Comparison of ENCODE assay signal across 13 mouse cellular contexts in genomic region chr8:109467516-109467915, GRCm38 (mm10). TPM values are rescaled to one million over a fixed set of nuclear protein-coding genes. Genes with fewer than 3 reads are reported as not detected.
DNase-seq lines count a peak whose midpoint lies in the region; ATAC-seq lines count a peak whose summit lies in the region.
"Had no signal": no experiment of that assay in that cellular context is flagged by ENCODE, and none has a peak within 500 bp of the region (broad histone marks: within the 10 kb centered on the region; RNA-seq: fewer than 3 reads in every experiment).

No protein-coding gene starts in this region.

- 38% methylated on average over 5 of the region's 5 CpGs for WGBS in hindbrain, embryonic 11.5 days
- WGBS in hindbrain, embryonic 10.5 days = 46% methylated on average over 5 of the region's 5 CpGs
- WGBS in midbrain, embryonic 12.5 days = 39% methylated on average over 5 of the region's 5 CpGs
- WGBS in midbrain, embryonic 10.5 days = 48% methylated on average over 5 of the region's 5 CpGs
- 46% methylated on average over 5 of the region's 5 CpGs for WGBS in embryonic facial prominence, embryonic 10.5 days

- ATAC-seq in hindbrain, embryonic 11.5 days (ENCODE audit: low FRiP score) = no peak
- ATAC-seq in midbrain, embryonic 12.5 days (ENCODE audit: low FRiP score, low read depth) = no peak
- ATAC-seq in megakaryocyte, adult 5-6 weeks (ENCODE audit: poor library complexity, severe bottlenecking) = no peak

- no peaks in the 10 kb centered on the region for H3K9me3 ChIP-seq in hindbrain, embryonic 11.5 days (ENCODE audit: control insufficient read depth, low read length)
- H3K9me3 ChIP-seq in hindbrain, embryonic 10.5 days = no peaks in the 10 kb centered on the region
- no peaks in the 10 kb centered on the region for H3K9me3 ChIP-seq in midbrain, embryonic 12.5 days
- no peaks in the 10 kb centered on the region for H3K9me3 ChIP-seq in midbrain, embryonic 10.5 days (replicated peaks)
- no peaks in the 10 kb centered on the region for H3K9me3 ChIP-seq in embryonic facial prominence, embryonic 10.5 days
- H3K9me3 ChIP-seq: embryonic facial prominence, embryonic 13.5 days had no signal

- no peaks in the 10 kb centered on the region for H3K27me3 ChIP-seq in hindbrain, embryonic 11.5 days (ENCODE audit: control insufficient read depth, insufficient read depth, low read length)
- H3K27me3 ChIP-seq in hindbrain, embryonic 10.5 days (ENCODE audit: insufficient read depth, poor library complexity, severe bottlenecking) = peaks cover 4% of the 10 kb centered on the region; the same call in 1 of the 2 replicates
- 0 out of 2 replicates have a peak, but pooled peaks cover 3% of the 10 kb centered on the region for H3K27me3 ChIP-seq in midbrain, embryonic 12.5 days
- peaks cover 6% of the 10 kb centered on the region; the same call in 1 of the 2 replicates for H3K27me3 ChIP-seq in midbrain, embryonic 10.5 days (ENCODE audit: low read depth, poor library complexity, severe bottlenecking)
- H3K27me3 ChIP-seq in embryonic facial prominence, embryonic 10.5 days (replicated peaks; ENCODE audit: low read depth, poor library complexity, severe bottlenecking) = peaks cover 11% of the 10 kb centered on the region

- no peaks in the 10 kb centered on the region for H3K36me3 ChIP-seq in hindbrain, embryonic 11.5 days (ENCODE audit: control insufficient read depth, insufficient read depth, low read length)
- no peaks in the 10 kb centered on the region for H3K36me3 ChIP-seq in hindbrain, embryonic 10.5 days
- H3K36me3 ChIP-seq in midbrain, embryonic 12.5 days = no peaks in the 10 kb centered on the region
- no peaks in the 10 kb centered on the region for H3K36me3 ChIP-seq in midbrain, embryonic 10.5 days
- no peaks in the 10 kb centered on the region for H3K36me3 ChIP-seq in embryonic facial prominence, embryonic 10.5 days (replicated peaks)
- H3K36me3 ChIP-seq: embryonic facial prominence, embryonic 13.5 days had no signal

- H3K9ac ChIP-seq in hindbrain, embryonic 11.5 days (ENCODE audit: low read depth, low read length) = no peak overlapping the region
- 0 out of 2 replicates have a peak overlapping the region, but pooled peaks have one; percentile 11 for H3K9ac ChIP-seq in midbrain, embryonic 12.5 days (replicated peaks)
- H3K9ac ChIP-seq: embryonic facial prominence, embryonic 13.5 days had no signal

- H3K4me1 ChIP-seq in hindbrain, embryonic 11.5 days (replicated peaks; ENCODE audit: control insufficient read depth, insufficient read depth, low read length) = peaks cover 7% of the 10 kb centered on the region; the same call in 1 of the 2 replicates
- peaks cover 48% of the 10 kb centered on the region for H3K4me1 ChIP-seq in hindbrain, embryonic 10.5 days (replicated peaks)
- peaks cover 66% of the 10 kb centered on the region for H3K4me1 ChIP-seq in midbrain, embryonic 12.5 days
- H3K4me1 ChIP-seq in midbrain, embryonic 10.5 days = peaks cover 56% of the 10 kb centered on the region
- peaks cover 32% of the 10 kb centered on the region for H3K4me1 ChIP-seq in embryonic facial prominence, embryonic 10.5 days

- H3K4me3 ChIP-seq in hindbrain, embryonic 11.5 days (ENCODE audit: low read depth, low read length) = no peak overlapping the region
- H3K4me3 ChIP-seq in hindbrain, embryonic 10.5 days = no peak overlapping the region
- no peak overlapping the region for H3K4me3 ChIP-seq in midbrain, embryonic 12.5 days
- H3K4me3 ChIP-seq in midbrain, embryonic 10.5 days = no peak overlapping the region
- H3K4me3 ChIP-seq in embryonic facial prominence, embryonic 10.5 days = no peak overlapping the region
- H3K4me3 ChIP-seq: embryonic facial prominence, embryonic 13.5 days had no signal

- no peak overlapping the region for H3K27ac ChIP-seq in hindbrain, embryonic 11.5 days (ENCODE audit: low read depth, low read length)
- H3K27ac ChIP-seq in hindbrain, embryonic 10.5 days = no peak overlapping the region
- H3K27ac ChIP-seq in midbrain, embryonic 12.5 days (replicated peaks) = 0 out of 2 replicates have a peak overlapping the region, but pooled peaks have one; percentile 8
- no peak overlapping the region for H3K27ac ChIP-seq in midbrain, embryonic 10.5 days (replicated peaks)
- H3K27ac ChIP-seq in embryonic facial prominence, embryonic 10.5 days (replicated peaks) = no peak overlapping the region
- H3K27ac ChIP-seq: embryonic facial prominence, embryonic 13.5 days had no signal

- DNase-seq in hindbrain, embryonic 11.5 days (ENCODE audit: low spot score) = peak; percentile 41
- no peak for DNase-seq in hindbrain, embryonic 10.5 days (ENCODE audit: low spot score)
- no peak for DNase-seq in midbrain, embryonic 10.5 days (ENCODE audit: low spot score)
- DNase-seq in embryonic facial prominence, embryonic 10.5 days (ENCODE audit: low spot score) = peak; percentile 38
- DNase-seq in retina, postnatal 1 day = peak; percentile 37
- DNase-seq in kidney, adult 8-10 months = no peak
- DNase-seq: adrenal gland, postnatal 36 days; gastrocnemius, postnatal 25 days had no signal

- H3K4me2 ChIP-seq in hindbrain, embryonic 11.5 days (replicated peaks; ENCODE audit: low read depth, low read length) = no peak overlapping the region
- H3K4me2 ChIP-seq in midbrain, embryonic 12.5 days (replicated peaks) = no peak overlapping the region
- H3K4me2 ChIP-seq: embryonic facial prominence, embryonic 13.5 days had no signal

RNA-seq across cellular contexts. Expression of gene Pmfbp1, which starts 26.3 kb away (rescaled TPM):
- 2.9 and 4.7 TPM in 2 replicates for polyA plus RNA-seq in hindbrain, embryonic 11.5 days (2014; fragmentation: Nextera tagmentation; extraction: Ambion mirVana)
- 1.2 and 1.5 TPM in 2 replicates for polyA plus RNA-seq in hindbrain, embryonic 10.5 days (2016; fragmentation: Nextera tagmentation; extraction: Ambion mirVana)
- polyA plus RNA-seq in midbrain, embryonic 12.5 days (2016; fragmentation: Nextera tagmentation; extraction: Ambion mirVana) = 1.7 and 1.8 TPM in 2 replicates
- 0.79 and 2.5 TPM in 2 replicates for polyA plus RNA-seq in midbrain, embryonic 10.5 days (2016; fragmentation: Nextera tagmentation; extraction: Ambion mirVana)
- 0.16 and 0.19 TPM in 2 replicates for polyA plus RNA-seq in embryonic facial prominence, embryonic 10.5 days (2016; fragmentation: Nextera tagmentation; extraction: Ambion mirVana)
- total RNA-seq in megakaryocyte, adult 5-6 weeks (2015) = not detected in 2 replicates
- not detected in 2 replicates for total RNA-seq in megakaryocyte, adult 5-6 weeks (2017)
- total RNA-seq: adrenal gland, postnatal 36 days; gastrocnemius, postnatal 25 days; megakaryocyte-erythroid progenitor cell, adult 5-6 weeks had no signal
- polyA plus RNA-seq: small intestine, adult 2 months had no signal

Comparison
In these comparisons a context has a peak if more than half of its experiments do, and no peak if none do; other contexts are left out.
1. DNase-seq: peak in hindbrain, embryonic 11.5 days (single experiment), embryonic facial prominence, embryonic 10.5 days (single experiment) and retina, postnatal 1 day (single experiment); none in hindbrain, embryonic 10.5 days (single experiment), midbrain, embryonic 10.5 days (single experiment) and kidney, adult 8-10 months (0 of 2).